Mouse (Mus musculus): ENCODE measurements around the gene Fbxw16.
"Not testable (repeated sequence)": the region's sequence is repeated elsewhere in the genome, so short reads cannot be mapped to it uniquely, and the experiment has no call there.

The Fbxw16 gene

GRCm38 (mm10) chr9:109449040-109449439 is at the start of gene Fbxw16:
Fbxw16 (minus strand) TSS chr9:109449140.
- DNase-seq (ENCODE audit: low read depth): no peak

DNA sequence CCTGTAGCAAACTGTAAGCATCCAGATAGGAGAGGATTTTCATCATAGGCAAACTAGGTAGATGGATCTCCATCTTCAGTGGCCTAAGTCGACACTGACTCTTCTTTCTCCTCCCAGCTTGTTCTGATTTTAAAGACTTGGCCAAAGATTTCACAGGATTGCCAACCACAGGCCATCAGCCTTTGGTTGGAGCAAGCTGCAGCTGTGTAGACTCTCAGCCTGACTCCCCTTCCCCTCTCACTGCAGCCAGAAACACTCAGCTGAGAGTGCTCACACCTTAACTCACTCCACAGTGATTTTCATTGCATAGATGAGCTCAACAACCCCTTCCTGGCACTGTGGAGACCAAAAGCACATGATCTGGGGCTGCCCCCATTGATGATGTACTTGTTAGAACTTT is 46.8 kb upstream of the Fbxw16 start, which contains the start of gene Fbxw19:
Fbxw19 (minus strand) TSS at position 101 of the 400 bp plus-strand sequence.
- DNase-seq (ENCODE audit: low read depth): not testable (repeated sequence)

DNA sequence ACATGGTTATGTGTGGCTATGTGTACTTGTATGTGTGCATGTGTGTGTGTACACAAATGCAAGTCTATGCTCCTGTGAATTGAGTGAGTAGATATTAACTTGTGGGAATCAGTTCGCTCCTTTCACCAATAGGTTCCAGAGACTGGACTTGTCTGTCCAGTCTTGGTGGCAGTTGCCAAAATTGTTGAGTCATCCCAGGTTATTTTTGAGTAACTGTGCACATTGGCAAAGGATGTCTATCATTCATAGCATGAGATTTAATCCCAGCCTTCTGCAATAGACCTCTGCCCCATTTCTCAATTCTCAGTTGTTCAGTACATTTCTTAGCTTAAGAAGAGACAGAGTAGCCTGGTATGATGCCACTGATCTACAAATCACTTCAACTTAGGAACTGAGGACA is 16.0 kb downstream of the Fbxw16 start:
- no peak for DNase-seq (ENCODE audit: low read depth)

GRCm38 (mm10) chr9:109404196-109404595 is 44.7 kb downstream of the Fbxw16 start, which contains the start of gene Fbxw22:
Fbxw22 (minus strand) TSS chr9:109404296.
- not testable (repeated sequence) for DNase-seq (ENCODE audit: low read depth)
